Comparison of ENCODE assay signal across 21 mouse cellular contexts in genomic region chr1:99967300-99968089, GRCm38 (mm10).
"Had no signal": no experiment of that assay in that cellular context is flagged by ENCODE, and none has a peak within 500 bp of the region (broad histone marks: within the 10 kb centered on the region; RNA-seq: fewer than 3 reads in every experiment).

No protein-coding gene starts in this region.

- H3K27ac ChIP-seq: kidney, embryonic 15.5 days; limb, embryonic 12.5 days; limb, embryonic 15.5 days; liver, embryonic 14.5 days; macrophage; midbrain, embryonic 13.5 days; neural tube, embryonic 13.5 days; stomach, embryonic 15.5 days had no signal

- DNase-seq: kidney, postnatal 10 days; kidney, postnatal 36 days; left cerebral cortex, postnatal 4 days; liver, postnatal 0 days; lung, embryonic 14.5 days; retina, postnatal 1 day; right cerebral cortex, postnatal 25 days; spleen, adult 18-20 months; thymus, postnatal 25 days had no signal

- H3K9ac ChIP-seq: kidney, embryonic 15.5 days; limb, embryonic 12.5 days; limb, embryonic 15.5 days; liver, embryonic 14.5 days; liver, postnatal 0 days; lung, embryonic 14.5 days; midbrain, embryonic 13.5 days; neural tube, embryonic 13.5 days; stomach, embryonic 15.5 days had no signal

- H3K4me3 ChIP-seq: kidney, embryonic 15.5 days; limb, embryonic 12.5 days; limb, embryonic 15.5 days; midbrain, embryonic 13.5 days; myocyte; neural tube, embryonic 13.5 days; stomach, embryonic 15.5 days had no signal

- H3K9me3 ChIP-seq: kidney, embryonic 15.5 days; limb, embryonic 12.5 days; limb, embryonic 15.5 days; midbrain, embryonic 13.5 days; neural tube, embryonic 13.5 days; stomach, embryonic 15.5 days had no signal

- H3K27me3 ChIP-seq: kidney, embryonic 15.5 days; limb, embryonic 12.5 days; limb, embryonic 15.5 days; midbrain, embryonic 13.5 days; neural tube, embryonic 13.5 days; stomach, embryonic 15.5 days had no signal

- H3K4me2 ChIP-seq: kidney, embryonic 15.5 days; limb, embryonic 12.5 days; limb, embryonic 15.5 days; liver, embryonic 11.5 days; lung, embryonic 14.5 days; midbrain, embryonic 13.5 days; neural tube, embryonic 13.5 days; stomach, embryonic 15.5 days had no signal

- H3K4me1 ChIP-seq: kidney, embryonic 15.5 days; limb, embryonic 12.5 days; limb, embryonic 15.5 days; neural tube, embryonic 13.5 days; stomach, embryonic 15.5 days had no signal

- H3K36me3 ChIP-seq: kidney, embryonic 15.5 days; limb, embryonic 12.5 days; limb, embryonic 15.5 days; midbrain, embryonic 13.5 days; neural tube, embryonic 13.5 days; stomach, embryonic 15.5 days had no signal

- ATAC-seq: liver, postnatal 0 days; lung, postnatal 0 days; midbrain, embryonic 13.5 days; midbrain, embryonic 16.5 days had no signal
